Mouse (Mus musculus): ENCODE measurements around the gene Ak9. TPM values are rescaled to one million over a fixed set of nuclear protein-coding genes. Genes with fewer than 3 reads are reported as not detected.

Gene Ak9
- polyA plus RNA-seq, 1 experiment from 2014 or later: 0.46 TPM

DNA sequence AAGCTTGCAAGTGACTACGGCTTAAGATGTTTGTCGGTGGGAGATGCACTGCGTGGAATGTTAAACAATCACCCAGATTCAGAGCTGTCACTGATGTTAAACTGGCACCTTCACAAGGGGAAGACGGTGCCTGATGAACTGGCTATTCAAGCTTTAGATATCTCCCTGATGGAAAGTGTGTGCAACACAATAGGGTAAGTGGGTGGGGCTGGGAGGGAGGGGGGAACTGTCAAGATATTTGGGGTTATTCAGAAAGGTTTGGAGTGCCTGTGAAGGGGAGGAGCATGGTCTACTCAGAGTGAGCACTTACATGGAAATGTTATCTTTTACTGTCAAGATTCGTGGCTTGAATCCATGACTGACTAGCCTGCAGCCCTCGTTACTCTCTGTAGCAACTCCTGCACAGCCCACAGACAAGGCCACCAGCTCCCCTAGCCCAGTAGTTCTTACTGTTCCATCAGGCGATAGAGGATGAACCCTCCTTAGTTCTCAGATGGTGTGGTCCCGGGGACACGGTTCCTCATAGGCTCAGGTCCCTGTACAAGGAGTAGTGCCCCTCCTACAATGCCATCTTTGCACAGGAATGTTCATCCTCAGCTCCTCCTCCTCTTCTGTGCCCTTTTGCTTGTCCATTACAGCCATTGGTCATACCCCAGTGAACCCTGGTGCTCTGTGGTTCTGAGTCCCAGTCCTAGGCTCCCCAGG, 116.9 kb downstream of the Ak9 start:
- ATAC-seq (ENCODE audit: low FRiP score) (no peak), DNase-seq (ENCODE audit: low spot score) (no peak)
- H3K27ac ChIP-seq (ENCODE audit: low read depth, low read length): no peak overlapping the region
- H3K4me3 ChIP-seq (ENCODE audit: low read depth, low read length): no peak overlapping the region
- no peaks in the 10 kb centered on the region for H3K9me3 ChIP-seq (ENCODE audit: control insufficient read depth, low read length)
- no peak overlapping the region for H3K9ac ChIP-seq (ENCODE audit: low read depth, low read length)
- no peaks in the 10 kb centered on the region for H3K4me1 ChIP-seq (replicated peaks; ENCODE audit: control insufficient read depth, insufficient read depth, low read length)
- H3K27me3 ChIP-seq (ENCODE audit: control insufficient read depth, insufficient read depth, low read length): no peaks in the 10 kb centered on the region
- no peaks in the 10 kb centered on the region for H3K36me3 ChIP-seq (ENCODE audit: control insufficient read depth, insufficient read depth, low read length)
- 75% methylated on average over 9 of the region's 9 CpGs for WGBS
- no peak overlapping the region for H3K4me2 ChIP-seq (replicated peaks; ENCODE audit: low read depth, low read length)

- H3K4me3 ChIP-seq (ENCODE audit: low read depth, low read length): no peak overlapping the region
- DNase-seq (ENCODE audit: low spot score) (no peak), ATAC-seq (ENCODE audit: low FRiP score) (no peak)
- H3K4me2 ChIP-seq (replicated peaks; ENCODE audit: low read depth, low read length): no peak overlapping the region
- H3K36me3 ChIP-seq (ENCODE audit: control insufficient read depth, insufficient read depth, low read length): no peaks in the 10 kb centered on the region
- H3K9ac ChIP-seq (ENCODE audit: low read depth, low read length): no peak overlapping the region
- 80% methylated on average over 2 of the region's 2 CpGs for WGBS
- H3K4me1 ChIP-seq (replicated peaks; ENCODE audit: control insufficient read depth, insufficient read depth, low read length): no peaks in the 10 kb centered on the region
- H3K27me3 ChIP-seq (ENCODE audit: control insufficient read depth, insufficient read depth, low read length): no peaks in the 10 kb centered on the region
- H3K27ac ChIP-seq (ENCODE audit: low read depth, low read length): no peak overlapping the region
- no peaks in the 10 kb centered on the region for H3K9me3 ChIP-seq (ENCODE audit: control insufficient read depth, low read length)
Measured at GRCm38 (mm10) chr10:41423681-41424080, 119.9 kb downstream of the Ak9 start.

- DNase-seq (ENCODE audit: low spot score): no peak
- ATAC-seq (ENCODE audit: low FRiP score): no peak
- no peak overlapping the region for H3K27ac ChIP-seq (ENCODE audit: low read depth, low read length)
- H3K9ac ChIP-seq (ENCODE audit: low read depth, low read length): no peak overlapping the region
- no peaks in the 10 kb centered on the region for H3K36me3 ChIP-seq (ENCODE audit: control insufficient read depth, insufficient read depth, low read length)
- H3K4me2 ChIP-seq (replicated peaks; ENCODE audit: low read depth, low read length): no peak overlapping the region
- no peaks in the 10 kb centered on the region for H3K9me3 ChIP-seq (ENCODE audit: control insufficient read depth, low read length)
- no peak overlapping the region for H3K4me3 ChIP-seq (ENCODE audit: low read depth, low read length)
- WGBS: 53% methylated on average over 6 of the region's 6 CpGs
- H3K27me3 ChIP-seq (ENCODE audit: control insufficient read depth, insufficient read depth, low read length): no peaks in the 10 kb centered on the region
- H3K4me1 ChIP-seq (replicated peaks; ENCODE audit: control insufficient read depth, insufficient read depth, low read length): no peaks in the 10 kb centered on the region
Measured at GRCm38 (mm10) chr10:41426368-41426767, 122.6 kb downstream of the Ak9 start.

DNA sequence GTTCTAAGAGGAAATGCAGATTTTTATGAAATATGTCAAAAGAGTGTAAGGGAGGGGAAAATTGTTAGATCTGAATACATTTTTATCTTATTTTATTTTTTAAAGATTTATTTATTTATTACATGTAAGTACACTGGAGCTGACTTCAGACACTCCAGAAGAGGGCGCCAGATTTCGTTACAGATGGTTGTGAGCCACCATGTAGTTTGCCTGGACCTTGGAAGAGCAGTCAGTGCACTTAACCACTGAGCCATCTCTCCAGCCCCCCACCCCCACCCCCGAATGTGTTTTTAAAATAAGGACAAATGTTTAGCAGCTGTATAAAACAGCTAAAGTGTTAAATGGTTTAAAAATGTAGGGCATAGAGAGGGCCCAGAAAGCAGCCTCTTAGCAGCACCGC, 130.8 kb downstream of the Ak9 start:
- ATAC-seq (ENCODE audit: low FRiP score) (no peak), DNase-seq (ENCODE audit: low spot score) (peak; percentile 52)
- Histone ChIP-seq H3K9ac (ENCODE audit: low read depth, low read length) (no peak overlapping the region), H3K36me3 (ENCODE audit: control insufficient read depth, insufficient read depth, low read length) (no peaks in the 10 kb centered on the region), H3K9me3 (ENCODE audit: control insufficient read depth, low read length) (no peaks in the 10 kb centered on the region), H3K27ac (ENCODE audit: low read depth, low read length) (no peak overlapping the region), H3K4me1 (replicated peaks; ENCODE audit: control insufficient read depth, insufficient read depth, low read length) (no peaks in the 10 kb centered on the region), H3K4me3 (ENCODE audit: low read depth, low read length) (no peak overlapping the region), H3K27me3 (ENCODE audit: control insufficient read depth, insufficient read depth, low read length) (peaks cover 4% of the 10 kb centered on the region; the same call in 1 of the 2 replicates), H3K4me2 (replicated peaks; ENCODE audit: low read depth, low read length) (no peak overlapping the region)
- 27% methylated on average over 4 of the region's 4 CpGs for WGBS

- Histone ChIP-seq H3K36me3 (ENCODE audit: control insufficient read depth, insufficient read depth, low read length) (no peaks in the 10 kb centered on the region), H3K4me2 (replicated peaks; ENCODE audit: low read depth, low read length) (no peak overlapping the region), H3K4me1 (replicated peaks; ENCODE audit: control insufficient read depth, insufficient read depth, low read length) (no peaks in the 10 kb centered on the region), H3K27me3 (ENCODE audit: control insufficient read depth, insufficient read depth, low read length) (peaks cover 4% of the 10 kb centered on the region; the same call in 1 of the 2 replicates), H3K27ac (ENCODE audit: low read depth, low read length) (no peak overlapping the region), H3K4me3 (ENCODE audit: low read depth, low read length) (no peak overlapping the region), H3K9me3 (ENCODE audit: control insufficient read depth, low read length) (no peaks in the 10 kb centered on the region), H3K9ac (ENCODE audit: low read depth, low read length) (no peak overlapping the region)
- ATAC-seq (ENCODE audit: low FRiP score) (no peak), DNase-seq (ENCODE audit: low spot score) (no peak)
- WGBS: 49% methylated on average over 3 of the region's 3 CpGs
Measured at GRCm38 (mm10) chr10:41435141-41435540, 131.4 kb downstream of the Ak9 start.

DNA sequence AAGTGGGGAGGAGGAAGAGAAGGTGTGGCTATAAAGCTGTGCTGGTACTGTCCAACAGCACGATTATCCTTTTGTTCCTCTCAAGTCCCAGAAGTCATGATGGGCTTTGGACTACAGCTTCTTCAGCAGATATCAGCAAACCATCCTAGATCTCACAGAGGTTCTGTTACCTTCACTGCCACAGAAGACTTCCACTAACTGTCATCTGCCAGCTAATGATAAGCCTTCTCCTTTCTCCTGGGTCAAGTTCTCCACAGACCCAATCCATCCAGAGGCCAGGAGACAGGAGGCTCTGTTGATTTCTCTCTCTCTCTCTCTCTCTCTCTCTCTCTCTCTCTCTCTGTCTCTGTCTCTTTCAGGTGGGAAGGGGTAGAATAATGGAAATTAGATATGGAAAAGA, 144.4 kb downstream of the Ak9 start:
- no peak overlapping the region for H3K4me2 ChIP-seq (replicated peaks; ENCODE audit: low read depth, low read length)
- no peaks in the 10 kb centered on the region for H3K9me3 ChIP-seq (ENCODE audit: control insufficient read depth, low read length)
- H3K9ac ChIP-seq (ENCODE audit: low read depth, low read length): no peak overlapping the region
- 0 out of 2 replicates have a peak, but pooled peaks cover 2% of the 10 kb centered on the region for H3K4me1 ChIP-seq (replicated peaks; ENCODE audit: control insufficient read depth, insufficient read depth, low read length)
- H3K36me3 ChIP-seq (ENCODE audit: control insufficient read depth, insufficient read depth, low read length): no peaks in the 10 kb centered on the region
- no peak overlapping the region for H3K4me3 ChIP-seq (ENCODE audit: low read depth, low read length)
- DNase-seq (ENCODE audit: low spot score): no peak
- no peaks in the 10 kb centered on the region for H3K27me3 ChIP-seq (ENCODE audit: control insufficient read depth, insufficient read depth, low read length)
- WGBS: 86% methylated on average over 1 of the region's 1 CpGs
- no peak for ATAC-seq (ENCODE audit: low FRiP score)
- no peak overlapping the region for H3K27ac ChIP-seq (ENCODE audit: low read depth, low read length)

DNA sequence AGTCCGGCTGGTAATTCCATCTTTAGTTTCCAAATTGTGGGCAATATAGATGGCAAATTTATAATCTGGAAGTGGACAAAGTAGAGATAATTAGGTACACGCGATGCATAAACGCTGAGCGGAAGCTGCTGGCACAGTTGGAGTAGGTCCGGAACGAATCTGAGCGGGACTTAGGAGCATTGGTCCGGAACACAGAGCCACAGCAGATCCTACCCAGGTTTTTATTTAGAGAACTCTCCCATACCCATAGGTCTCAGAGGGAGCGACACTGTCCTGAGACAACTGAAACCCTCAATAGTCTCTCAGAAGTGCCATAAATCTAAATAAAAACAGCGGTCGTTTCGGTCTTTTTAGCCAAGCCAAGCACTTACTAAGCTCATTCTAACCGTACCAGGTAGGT, 145.9 kb downstream of the Ak9 start:
- H3K27me3 ChIP-seq (ENCODE audit: control insufficient read depth, insufficient read depth, low read length): no peaks in the 10 kb centered on the region
- peak overlapping the region; percentile 75 for H3K4me2 ChIP-seq (replicated peaks; ENCODE audit: low read depth, low read length)
- no peaks in the 10 kb centered on the region for H3K36me3 ChIP-seq (ENCODE audit: control insufficient read depth, insufficient read depth, low read length)
- no peak for DNase-seq (ENCODE audit: low spot score)
- peak; percentile 84 for ATAC-seq (ENCODE audit: low FRiP score)
- H3K4me3 ChIP-seq (ENCODE audit: low read depth, low read length): peak overlapping the region; percentile 76
- WGBS: 15% methylated on average over 14 of the region's 14 CpGs
- H3K9ac ChIP-seq (ENCODE audit: low read depth, low read length): peak overlapping the region; percentile 69
- 0 out of 2 replicates have a peak, but pooled peaks cover 2% of the 10 kb centered on the region for H3K4me1 ChIP-seq (replicated peaks; ENCODE audit: control insufficient read depth, insufficient read depth, low read length)
- no peaks in the 10 kb centered on the region for H3K9me3 ChIP-seq (ENCODE audit: control insufficient read depth, low read length)
- H3K27ac ChIP-seq (ENCODE audit: low read depth, low read length): peak overlapping the region; percentile 65; the same call in 1 of the 2 replicates

DNA sequence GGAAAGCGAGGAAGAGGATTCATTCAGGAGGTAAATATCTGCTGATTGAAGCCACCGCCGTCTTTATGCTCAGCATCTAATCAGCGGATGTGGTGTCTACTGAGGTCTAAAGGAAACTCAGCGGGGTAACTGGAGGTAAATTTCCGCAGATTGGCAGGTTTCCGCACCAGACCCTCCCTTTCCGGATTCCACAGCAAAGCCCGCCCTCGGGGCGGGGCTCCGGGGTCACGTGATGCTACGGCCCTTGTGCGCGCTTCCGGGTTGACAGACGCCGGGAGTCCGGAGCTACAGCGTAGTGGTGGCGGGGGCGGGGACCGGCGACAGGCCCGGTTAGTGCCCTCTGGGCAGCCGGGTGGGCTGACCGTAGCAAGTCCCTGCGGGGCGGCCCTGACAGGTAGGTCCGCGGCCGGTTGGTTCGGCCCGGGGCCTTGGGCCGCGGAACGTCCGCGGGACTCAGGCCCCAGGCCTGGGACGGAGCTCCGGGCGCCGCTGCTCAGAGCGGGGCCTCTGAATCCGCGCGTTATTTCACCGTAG, 146.4 kb downstream of the Ak9 start, which contains the start of gene Zbtb24:
Zbtb24 (plus strand) TSS at position 247 of the 534 bp plus-strand sequence.
- Histone ChIP-seq H3K4me3 (ENCODE audit: low read depth, low read length) (peak within 1 kb of the TSS; percentile 76), H3K27ac (ENCODE audit: low read depth, low read length) (peak within 1 kb of the TSS; percentile 65; the same call in 1 of the 2 replicates), H3K9me3 (ENCODE audit: control insufficient read depth, low read length) (no peaks in the 10 kb centered on the region), H3K27me3 (ENCODE audit: control insufficient read depth, insufficient read depth, low read length) (no peaks in the 10 kb centered on the region), H3K4me2 (replicated peaks; ENCODE audit: low read depth, low read length) (peak within 1 kb of the TSS; percentile 75), H3K9ac (ENCODE audit: low read depth, low read length) (peak within 1 kb of the TSS; percentile 69), H3K4me1 (replicated peaks; ENCODE audit: control insufficient read depth, insufficient read depth, low read length) (0 out of 2 replicates have a peak, but pooled peaks cover 2% of the 10 kb centered on the region), H3K36me3 (ENCODE audit: control insufficient read depth, insufficient read depth, low read length) (no peaks in the 10 kb centered on the region)
- peak; percentile 94 for ATAC-seq (ENCODE audit: low FRiP score)
- peak; percentile 99 for DNase-seq (ENCODE audit: low spot score)
- WGBS: under 1% methylated on average over 48 of the region's 49 CpGs
